Mouse (Mus musculus): ENCODE data around the gene Manba.
"Not testable (repeated sequence)": the region's sequence is repeated elsewhere in the genome, so short reads cannot be mapped to it uniquely, and the experiment has no call there.

The Manba gene

DNA sequence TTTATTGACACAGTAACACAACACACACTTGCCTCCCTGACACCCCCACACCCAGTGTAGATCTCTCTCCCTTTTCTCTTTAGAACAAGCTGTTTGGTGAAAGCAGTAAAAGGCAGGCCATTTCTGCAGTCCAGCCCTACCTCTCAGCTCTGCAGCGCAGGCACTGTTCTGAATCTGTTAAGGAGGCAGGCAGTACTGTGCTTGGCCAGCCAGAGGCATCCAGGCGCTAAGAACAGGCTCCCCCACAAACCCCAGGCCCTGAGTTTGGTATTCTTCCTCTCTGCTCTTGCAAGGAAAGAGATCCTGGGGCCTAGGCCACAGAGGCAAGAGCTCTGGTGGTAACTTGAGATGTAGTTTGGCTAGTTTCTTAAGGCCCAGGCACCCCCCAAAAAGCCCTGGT is 39.5 kb downstream of the Manba start:
- in situ Hi-C loops (cut with MboI), result not testable (repeated sequence)

DNA sequence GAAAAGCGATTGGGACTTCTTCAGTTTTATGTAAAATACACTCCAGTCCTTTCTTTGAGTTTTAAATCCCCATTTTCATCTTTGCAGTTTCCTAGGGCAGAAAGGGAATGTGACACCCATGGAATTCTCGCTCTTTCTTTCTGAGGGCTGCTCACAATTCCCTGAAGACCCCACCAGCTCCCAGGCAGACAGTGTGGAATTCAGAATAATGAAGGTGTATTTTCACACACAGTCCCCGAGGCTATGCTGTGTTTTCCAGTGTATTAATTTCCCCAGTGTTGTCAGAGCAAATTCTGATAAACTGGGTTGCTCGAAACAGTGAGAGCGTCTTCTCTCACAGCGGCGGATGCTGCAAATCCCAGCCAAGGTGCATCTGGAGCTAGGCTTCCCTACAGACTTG is 44.3 kb downstream of the Manba start:
- in situ Hi-C loops (cut with MboI), result no loop called here

DNA sequence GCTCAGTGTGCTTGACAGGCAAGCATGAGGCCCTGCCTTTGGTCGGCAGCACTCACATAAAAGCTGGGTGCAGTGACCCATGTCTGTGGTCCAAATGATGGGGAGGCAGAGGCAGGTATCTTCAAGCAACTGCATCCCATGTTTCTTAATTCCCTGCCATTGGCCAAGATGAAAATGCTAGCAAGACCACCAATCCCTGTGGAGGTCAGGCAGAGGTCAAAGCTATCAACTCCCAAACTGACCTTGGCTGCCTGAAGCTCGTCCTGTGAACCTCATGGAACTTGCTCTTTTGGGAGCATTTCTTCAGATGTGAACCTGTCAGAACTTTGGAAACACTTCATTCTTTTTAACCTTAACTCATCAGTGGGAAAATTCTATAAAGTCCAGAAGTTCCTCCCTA is 46.4 kb downstream of the Manba start:
- in situ Hi-C loops (cut with MboI), result no loop called here

DNA sequence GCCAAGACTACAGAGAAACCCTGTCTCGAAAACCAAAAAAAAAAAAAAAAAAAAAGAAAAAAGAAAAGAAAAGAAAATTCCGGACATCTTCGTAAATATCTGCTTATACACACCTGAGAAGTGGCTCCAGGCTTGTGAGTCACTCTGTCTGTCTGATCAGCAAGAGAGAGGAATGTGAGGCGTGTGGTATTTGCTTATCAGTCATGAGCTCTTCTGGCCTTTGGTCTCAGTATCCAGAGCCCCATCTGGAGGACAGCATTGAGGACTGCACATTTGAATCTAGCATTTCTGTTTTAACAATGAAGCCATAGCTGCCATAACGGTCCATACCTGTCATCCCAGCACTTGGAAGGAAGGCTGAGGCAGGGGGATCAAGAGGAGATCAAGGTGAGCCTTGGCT is 48.7 kb downstream of the Manba start:
- in situ Hi-C loops (cut with MboI), result no loop called here

DNA sequence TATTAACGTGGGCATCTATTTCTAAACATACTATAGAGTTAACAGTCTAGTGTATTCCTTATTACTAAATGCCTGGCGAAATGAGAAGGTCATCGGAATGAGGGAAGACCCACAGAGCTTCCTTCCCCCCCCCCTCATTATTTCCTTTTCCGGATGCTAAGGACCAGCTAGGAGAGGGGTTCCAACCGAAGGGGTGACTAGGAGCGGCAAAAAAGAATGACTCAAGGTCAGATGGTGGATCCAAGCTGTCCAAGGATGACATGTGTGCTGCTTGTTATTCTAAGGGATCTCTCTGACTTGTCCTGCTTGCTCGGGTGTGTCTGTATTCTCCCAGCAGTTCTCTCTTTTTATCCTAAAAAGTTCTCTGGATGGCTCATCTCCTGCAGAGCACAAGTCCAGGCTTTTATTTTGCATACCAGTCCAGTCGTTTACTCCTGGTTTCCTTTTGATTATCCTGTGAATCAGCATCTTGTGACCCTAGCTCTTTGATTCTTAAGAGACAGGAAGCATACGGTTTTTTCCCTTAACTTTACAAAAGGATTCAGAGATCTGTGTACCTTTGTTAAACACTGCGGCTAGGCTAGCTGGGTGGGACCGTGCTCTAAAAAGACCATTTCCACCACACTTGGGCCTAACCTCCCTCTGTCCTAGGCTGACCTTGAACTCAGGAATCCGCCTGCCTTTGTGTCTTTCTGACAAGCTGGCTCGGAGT is 61.0 kb downstream of the Manba start:
- in situ Hi-C loops (cut with MboI), result no loop called here

DNA sequence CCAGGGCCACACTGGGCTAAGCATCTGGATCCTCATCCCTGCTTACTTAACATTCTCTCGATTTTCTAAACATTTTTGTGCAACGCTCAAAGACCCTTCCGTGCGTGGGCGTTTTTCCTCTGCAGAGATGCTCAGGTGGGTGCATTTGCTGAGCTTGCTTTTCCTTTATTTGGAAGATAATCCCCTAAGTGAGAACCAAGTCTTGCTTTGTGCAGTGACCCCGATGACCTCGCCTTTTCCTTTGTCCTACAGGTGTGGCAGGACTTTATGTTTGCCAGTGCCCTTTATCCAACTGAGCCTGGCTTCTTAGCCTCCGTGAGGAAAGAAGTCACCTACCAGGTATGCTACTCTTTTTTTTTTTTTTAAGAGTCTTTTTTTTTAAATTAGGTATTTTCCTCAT is 61.9 kb downstream of the Manba start:
- in situ Hi-C loops (cut with MboI), result no loop called here

DNA sequence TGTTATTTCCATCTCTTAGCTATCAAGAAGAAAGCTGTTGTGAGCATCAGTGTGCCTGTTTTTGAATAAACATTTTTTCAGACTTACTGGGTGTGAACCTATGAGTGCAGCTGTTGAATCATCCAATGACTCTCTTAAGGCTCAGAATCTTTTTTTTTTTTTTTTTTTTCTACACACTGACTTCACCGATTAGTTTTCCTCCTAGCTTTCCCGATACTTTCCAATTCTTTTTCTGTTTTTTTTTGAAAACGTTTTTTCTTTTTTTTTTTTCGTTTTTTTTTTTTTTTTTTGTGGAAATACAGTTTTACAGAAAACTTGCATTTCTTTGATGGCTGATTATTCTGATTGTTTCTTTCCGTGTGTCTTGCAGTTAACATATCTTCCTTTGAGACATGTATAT is 67.5 kb downstream of the Manba start:
- in situ Hi-C loops (cut with MboI), result no loop called here

DNA sequence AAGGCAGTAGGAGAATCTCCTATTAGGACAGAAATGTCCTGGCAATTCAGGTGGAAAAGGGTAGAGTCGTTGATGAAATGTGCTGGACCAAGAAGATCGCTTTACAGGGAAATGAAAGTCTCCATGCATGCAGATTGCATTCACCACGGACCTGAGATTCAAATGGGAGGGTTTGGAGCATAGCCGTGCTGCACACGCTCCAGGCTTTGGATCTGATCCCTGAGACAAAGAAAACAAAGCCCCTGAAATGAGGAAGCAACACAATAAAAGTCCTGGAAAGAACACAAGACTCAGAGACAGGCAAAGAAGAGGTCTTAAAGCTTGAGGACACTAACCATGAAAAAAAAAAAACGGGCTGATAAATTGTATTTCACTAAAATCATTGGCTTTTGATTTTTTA is 69.8 kb downstream of the Manba start:
- in situ Hi-C loops (cut with MboI), result no loop called here

DNA sequence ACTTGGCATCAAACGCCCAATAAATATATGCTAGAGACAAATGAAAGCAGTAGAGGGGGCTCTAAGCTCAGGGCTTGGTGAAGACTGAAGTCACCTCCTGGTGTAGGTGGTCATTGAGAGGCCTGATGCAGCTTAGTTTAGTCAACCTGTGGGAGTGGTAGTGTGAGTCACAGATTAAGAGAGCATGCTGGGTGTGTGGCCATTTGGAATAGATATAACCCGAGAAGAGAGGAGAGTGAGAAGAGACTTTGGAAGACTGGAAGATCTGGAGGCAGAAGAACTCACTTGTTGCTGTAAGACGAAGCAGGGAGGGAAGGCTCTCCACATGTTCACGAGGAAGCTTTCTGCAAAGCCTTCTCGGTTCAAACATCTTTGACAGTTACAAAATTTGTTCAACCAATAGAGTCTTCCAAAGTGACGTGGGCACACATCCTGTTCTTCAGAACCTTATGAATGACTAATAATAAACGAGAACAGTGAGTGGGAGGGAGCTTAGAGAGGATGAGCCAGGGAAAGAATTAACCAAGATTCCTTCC is 70.7 kb downstream of the Manba start:
- in situ Hi-C loops (cut with MboI), result no loop called here

DNA sequence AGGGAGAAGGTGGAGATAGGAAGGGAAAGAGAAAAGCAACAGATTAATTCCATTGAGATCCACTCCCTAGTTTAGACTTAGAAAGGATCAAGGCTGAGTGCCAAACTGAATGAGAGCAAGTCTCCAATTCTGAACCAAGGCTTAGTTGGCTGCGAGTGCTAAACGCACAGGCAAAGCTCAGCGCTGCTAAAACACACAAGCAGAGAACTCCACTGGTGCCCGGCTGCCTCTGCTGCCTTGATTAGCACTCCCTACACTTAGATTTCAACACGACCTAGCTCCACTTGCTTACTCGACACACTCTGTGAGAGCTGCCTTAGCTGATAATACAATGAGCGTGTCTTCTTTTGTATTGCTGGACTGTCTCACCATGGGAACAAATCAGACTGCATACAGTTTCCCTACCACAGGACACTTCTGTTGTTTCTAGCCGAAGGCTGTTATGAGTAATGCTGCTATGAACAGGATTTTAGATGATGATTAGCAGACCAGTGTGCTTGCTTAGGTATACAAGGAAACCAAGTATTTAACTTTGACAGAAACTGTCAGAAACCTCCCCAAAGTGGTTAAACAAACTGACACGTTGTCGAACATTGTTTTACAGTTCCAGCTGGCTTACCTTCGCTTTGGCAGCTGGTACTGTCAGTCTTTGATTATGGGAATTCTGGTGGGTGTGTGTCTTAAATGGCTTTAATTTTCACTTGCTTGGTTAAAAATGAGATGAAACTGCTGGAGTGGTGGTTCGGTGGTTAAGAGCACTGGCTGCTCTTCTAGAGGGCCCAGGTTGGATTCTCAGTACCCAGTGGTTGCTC is 71.6 kb downstream of the Manba start:
- in situ Hi-C loops (cut with MboI), result no loop called here

DNA sequence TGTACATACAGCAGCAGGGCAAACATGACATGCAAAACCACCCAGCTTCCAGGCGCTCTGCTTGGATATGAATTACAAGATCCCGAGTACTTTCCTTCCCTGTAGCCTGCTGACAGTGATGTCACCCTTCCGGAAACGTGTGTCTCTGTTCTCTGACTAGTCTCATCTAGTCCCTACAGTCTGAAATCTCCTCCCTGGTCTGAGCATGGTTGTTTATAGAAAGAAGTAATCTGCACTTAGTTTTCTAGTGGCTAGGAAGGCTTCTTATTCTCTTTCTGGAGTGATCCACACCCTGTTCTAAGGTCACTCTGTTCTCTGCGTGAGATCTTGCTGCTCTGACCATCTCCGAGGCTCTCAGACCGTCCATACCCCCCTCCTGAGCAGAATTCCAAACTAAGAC is 76.6 kb downstream of the Manba start:
- in situ Hi-C loops (cut with MboI), result no loop called here

DNA sequence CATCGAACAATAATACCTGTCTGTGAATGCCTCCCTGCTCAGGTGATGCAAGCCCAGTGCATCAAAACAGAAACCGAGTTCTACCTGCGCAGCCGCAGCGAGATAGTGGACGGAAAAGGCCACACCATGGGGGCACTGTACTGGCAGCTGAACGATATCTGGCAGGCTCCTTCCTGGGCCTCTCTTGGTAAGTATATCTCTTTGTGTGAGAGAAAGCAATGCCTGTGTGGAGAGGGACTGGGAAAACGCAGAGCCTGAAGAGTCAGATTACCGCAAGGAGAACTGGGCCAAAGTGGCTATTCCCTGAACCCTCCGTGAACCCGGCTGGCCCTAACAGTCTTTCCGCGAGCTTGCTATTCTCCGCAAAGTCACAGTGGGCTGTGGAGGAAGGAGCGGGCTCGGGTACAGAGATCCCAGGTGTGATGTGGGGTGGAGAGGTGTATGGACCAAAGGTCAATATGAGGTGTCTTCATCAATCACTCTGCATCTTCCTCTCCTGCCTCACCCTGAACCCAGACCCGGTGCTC is 77.8 kb downstream of the Manba start:
- in situ Hi-C loops (cut with MboI), result no loop called here

DNA sequence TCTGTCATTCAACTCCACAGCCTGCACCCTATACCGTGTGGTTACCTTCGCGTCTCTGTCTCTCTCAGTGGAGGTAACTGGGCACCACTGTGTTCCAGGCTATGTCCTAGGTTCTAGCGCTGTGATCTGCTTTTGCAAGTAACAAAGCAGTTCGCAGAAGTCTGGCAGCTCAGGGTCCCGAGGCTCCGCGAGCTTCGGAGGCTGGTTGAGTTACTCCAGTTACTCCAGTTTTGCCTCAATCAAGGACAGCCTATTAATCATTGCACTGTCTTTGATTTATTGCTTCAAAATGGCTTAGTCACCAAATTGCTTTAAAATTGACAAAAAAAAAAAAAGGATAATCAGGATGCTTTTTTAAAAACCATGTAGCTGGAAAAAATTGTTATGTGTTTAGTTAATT is 79.3 kb downstream of the Manba start:
- in situ Hi-C loops (cut with MboI), result no loop called here

DNA sequence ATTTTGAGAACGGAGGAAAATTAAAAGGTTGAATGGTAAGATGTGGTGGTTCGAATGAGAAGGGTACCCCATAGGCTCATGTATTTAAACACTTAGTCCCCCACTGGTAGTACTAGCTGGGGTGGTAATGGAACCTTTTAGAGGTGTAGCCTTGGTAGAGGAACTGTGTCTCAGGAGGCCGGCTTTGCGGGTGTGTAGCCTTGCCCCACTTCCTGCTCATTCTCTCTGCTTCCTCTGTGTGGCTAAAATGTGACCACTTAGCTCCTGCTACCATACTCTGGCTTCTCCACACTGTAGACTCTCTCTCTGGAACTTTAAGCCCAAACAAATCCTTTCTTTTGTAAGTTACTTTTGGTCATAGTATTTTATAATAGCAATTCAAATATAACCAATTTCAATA is 79.9 kb downstream of the Manba start:
- in situ Hi-C loops (cut with MboI), result no loop called here

DNA sequence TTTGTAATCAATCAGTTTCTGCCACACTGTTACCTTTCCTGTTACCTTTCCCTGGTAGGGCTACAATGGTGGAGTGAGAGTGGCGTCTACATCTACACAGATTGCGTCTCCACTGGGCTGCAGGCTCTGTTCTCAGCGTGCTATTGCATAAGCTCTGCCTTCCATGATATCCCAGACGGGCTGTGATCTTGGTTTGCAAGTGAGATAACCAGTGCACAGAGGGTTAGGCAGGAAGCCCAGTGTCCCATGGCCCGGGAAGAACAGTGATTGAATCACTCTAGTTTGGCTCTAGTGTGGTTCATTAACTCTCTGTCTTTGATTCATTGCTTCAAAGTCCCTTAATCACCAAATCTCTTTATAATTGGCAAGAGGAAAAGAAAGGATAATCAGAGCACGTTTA is 82.5 kb downstream of the Manba start:
- in situ Hi-C loops (cut with MboI), result no loop called here

DNA sequence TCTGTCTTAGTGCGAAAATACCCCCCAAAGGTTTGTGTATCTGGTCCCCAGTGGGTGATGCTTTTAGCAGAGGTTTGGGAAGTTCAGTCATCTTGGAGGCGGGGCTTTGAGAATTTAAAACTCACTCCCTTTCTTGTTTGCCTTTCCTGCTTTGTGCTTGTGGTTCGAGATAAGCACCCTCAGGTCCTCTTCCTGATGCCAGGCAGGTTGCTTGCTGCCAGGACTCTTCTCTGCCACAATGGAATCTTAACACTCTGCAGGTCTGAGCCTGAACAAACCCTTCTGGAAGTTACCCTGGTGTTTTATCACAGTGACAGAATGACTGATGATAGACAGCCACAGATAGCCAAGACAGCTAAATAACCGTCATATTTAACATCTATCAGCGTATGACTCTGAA is 83.2 kb downstream of the Manba start:
- in situ Hi-C loops (cut with MboI), result no loop called here

DNA sequence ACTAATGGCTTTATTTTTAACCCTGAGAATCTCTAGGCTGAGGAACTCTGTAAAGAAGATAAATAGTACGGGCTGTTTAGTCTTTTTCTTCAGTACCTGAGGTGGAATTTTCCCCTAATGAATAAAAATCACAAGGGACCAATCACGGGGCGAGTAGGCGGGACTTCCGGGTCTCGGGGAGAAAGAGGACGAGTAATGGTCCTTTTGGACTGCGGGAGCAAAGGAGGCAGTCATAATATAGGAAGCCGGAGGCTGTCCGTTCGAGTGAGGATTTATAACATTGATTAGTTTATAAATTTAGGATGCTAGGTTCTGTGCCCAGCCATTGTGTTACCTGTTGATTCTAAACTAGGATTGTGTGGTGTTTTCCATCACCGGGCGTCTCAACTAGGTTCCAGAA is 86.1 kb downstream of the Manba start:
- in situ Hi-C loops (cut with MboI), result no loop called here

DNA sequence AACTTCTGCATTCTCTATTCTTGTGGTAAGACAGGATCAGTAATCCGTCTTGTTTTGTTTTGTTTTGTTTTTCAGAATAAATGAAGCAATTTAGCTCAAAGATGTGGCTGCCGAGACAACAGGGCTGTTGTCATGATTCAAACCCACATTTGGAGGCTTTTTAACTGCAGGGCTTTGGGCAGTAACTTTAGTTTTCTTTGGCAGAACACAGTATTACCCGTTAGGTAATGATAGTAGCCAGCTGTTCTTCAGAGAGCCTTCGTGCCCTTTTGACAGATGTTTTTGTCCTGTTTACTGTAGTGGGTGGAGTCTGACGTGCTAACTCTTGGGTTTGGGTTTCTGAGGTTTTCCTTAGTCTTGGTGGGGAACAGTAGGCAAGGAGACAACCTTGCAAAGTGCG is 87.6 kb downstream of the Manba start:
- in situ Hi-C loops (cut with MboI), result no loop called here

DNA sequence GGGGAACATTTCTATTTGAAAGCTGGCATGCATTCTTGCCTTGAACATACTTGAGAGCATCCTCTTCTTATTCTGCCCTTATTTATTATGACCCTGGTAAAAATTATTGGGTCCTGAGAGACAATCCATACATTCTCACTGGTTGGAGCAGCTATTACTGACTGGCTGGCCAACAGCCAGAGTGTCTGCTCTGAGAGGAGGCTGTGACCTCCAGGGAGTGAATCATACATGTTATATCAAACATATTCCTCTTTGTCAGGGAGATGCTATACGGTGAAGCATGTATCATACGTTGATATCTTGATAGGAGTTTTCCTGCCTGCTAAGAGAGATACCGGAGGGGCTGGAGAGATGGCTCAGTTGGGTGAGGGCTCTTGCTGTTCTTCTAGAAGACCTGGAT is 89.7 kb downstream of the Manba start:
- in situ Hi-C loops (cut with MboI), result no loop called here

DNA sequence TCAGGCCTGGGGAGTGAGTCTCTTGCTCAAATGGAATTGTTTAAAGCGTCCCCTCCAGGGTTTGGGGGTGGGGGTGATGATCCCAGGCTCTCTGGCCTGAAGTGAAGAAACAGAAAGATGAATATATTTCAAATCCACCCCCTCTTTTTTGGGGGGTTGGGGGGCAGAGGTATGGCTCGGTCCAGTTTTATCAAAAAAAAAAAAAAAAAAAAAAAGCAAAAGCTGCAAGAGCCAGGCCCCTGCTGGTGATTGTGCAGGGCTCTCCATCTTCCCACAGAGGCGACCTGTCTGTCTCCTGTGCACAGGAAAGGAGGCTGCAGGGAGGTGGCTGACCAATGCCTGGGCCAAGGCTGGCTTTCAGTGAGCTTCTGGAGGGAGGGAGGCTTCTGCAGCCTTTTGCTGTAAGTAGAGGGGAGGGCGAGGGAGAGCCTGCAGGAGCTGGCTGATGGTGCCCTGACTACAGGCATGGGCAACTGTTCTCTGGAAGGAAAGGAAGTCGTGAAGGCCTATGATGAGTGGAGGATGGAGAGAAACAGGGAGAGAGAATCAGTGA is 93.3 kb downstream of the Manba start:
- in situ Hi-C loops (cut with MboI), result no loop called here

DNA sequence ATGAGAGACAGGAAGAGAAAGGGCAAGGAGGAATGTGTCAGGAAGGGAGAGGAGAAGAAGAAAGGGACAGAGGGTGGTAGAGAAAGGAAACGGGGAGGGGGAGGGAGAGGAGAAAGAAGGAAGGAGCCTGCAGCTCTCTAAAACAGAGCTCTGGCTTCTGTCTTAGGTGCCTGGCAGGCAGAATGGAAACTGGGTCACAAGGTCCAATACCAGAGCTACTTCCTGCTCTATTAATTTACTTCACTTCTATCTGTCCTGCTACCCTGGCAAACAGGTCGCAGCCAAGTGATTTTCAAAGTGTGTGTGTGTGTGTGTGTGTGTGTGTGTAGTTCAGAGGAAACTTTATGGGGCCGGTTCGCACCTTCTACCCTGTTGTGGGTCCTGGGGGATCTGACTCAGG is 93.8 kb downstream of the Manba start:
- in situ Hi-C loops (cut with MboI), result no loop called here

DNA sequence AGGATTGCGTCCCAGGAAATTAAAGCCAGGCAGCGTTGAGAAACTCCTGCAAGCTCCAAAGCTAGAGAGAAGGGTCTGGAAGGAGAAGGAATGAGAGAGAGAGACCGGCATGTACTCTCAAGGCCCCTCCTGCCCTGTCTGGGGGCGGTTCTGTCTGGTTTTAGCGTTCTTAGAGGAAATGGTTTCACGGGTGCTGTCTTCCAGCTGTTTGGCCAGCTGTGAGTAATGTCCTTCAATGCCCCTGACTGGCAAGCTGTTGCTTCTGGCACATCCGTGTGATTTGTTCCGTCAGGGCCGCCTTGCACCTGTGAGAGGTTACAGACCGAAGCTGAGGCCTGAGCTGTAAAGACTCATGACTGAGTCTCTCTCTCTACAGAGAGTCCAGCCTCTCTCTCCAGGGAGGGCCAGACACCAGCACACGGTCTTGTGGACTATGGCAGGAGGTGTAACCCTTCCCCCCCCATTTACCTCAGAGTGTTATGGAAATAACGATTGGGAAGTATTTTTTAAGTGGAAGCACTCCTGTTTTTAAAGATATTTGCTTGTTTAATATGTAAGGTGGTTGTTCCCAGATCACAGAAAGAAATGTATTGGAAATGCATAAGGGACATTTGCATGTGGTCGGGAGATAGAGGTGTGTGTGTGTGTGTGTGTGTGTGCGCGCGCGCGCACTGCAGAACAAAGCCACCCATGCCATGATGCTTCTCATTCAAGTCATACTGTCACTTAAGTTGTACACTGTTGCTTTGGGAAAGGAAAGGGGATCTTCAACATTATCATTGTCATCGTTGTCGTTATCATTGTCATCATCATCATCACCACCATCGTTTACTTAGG is 95.2 kb downstream of the Manba start:
- in situ Hi-C loops (cut with MboI), result no loop called here

All from mature B cell (primary cell).